Mouse (Mus musculus) CH12.LX (cell line): ENCODE measurements at regions not wholly inside any gene's neighbourhood (a gene's known extent, or its start where the extent isn't known, plus 50 kb on each side); places are given as distances from the start of the nearest gene placed in this dataset.

Source experiments
- DNase-seq: peaks from one replicate; pipeline ENCODE4 v3.0.0-alpha.2; 2013; ENCODE audit errors: extremely low read depth
- H3K27ac ChIP-seq: 2 replicates; pipeline ENCODE4 v1.5.1; 2012; ENCODE audit warnings: low read depth, mild to moderate bottlenecking, control low read depth, moderate library complexity; ENCODE audit not compliant: insufficient read depth
- H3K27me3 ChIP-seq: replicated peaks from 2 replicates; pipeline ENCODE3; 2012; ENCODE audit warnings: inconsistent platforms
- H3K36me3 ChIP-seq, 2 experiments: replicated peaks in 1 of 2; 2 replicates each; pipeline versions ENCODE3 to v1.6.1; 2012; ENCODE audit warnings: inconsistent platforms in 1 of 2, low read length in 1 of 2, mild to moderate bottlenecking in 1 of 2, mixed read lengths in 1 of 2, moderate library complexity in 1 of 2; ENCODE audit not compliant: control insufficient read depth in 1 of 2, insufficient read depth in 1 of 2
- H3K4me1 ChIP-seq, 2 experiments: 2 replicates each; pipeline ENCODE4 v1.6.1; 2012; ENCODE audit warnings: inconsistent platforms in 1 of 2, moderate library complexity in 1 of 2; ENCODE audit not compliant: insufficient read depth in 2 of 2, control insufficient read depth in 1 of 2
- H3K4me2 ChIP-seq: 2 replicates; pipeline ENCODE4 v1.6.1; 2012; ENCODE audit warnings: low read depth, mild to moderate bottlenecking, control low read depth; ENCODE audit not compliant: poor library complexity, insufficient read depth, severe bottlenecking
- H3K4me3 ChIP-seq, 3 experiments: fragments of 150-350 bp in 1 of 3; sonication (generic) in 1 of 3; replicated peaks in 1 of 3; 2 replicates each; pipeline versions ENCODE3 to v1.5.1; 2011 to 2012; ENCODE audit warnings: low read depth in 2 of 3, low read length in 2 of 3, mild to moderate bottlenecking in 2 of 3, moderate library complexity in 2 of 3, control low read depth in 1 of 3, improper control_type of control experiment in 1 of 3, inconsistent platforms in 1 of 3, mixed read lengths in 1 of 3; ENCODE audit not compliant: poor library complexity in 1 of 3
- H3K79me2 ChIP-seq: replicated peaks from 2 replicates; pipeline ENCODE4 v1.6.1; 2012; ENCODE audit warnings: mild to moderate bottlenecking, moderate library complexity; ENCODE audit not compliant: control insufficient read depth, poor library complexity, insufficient read depth, severe bottlenecking; ENCODE audit errors: extremely low read depth
- H3K9ac ChIP-seq: 2 replicates; pipeline ENCODE4 v1.6.1; 2012; ENCODE audit warnings: low read depth, mild to moderate bottlenecking, control low read depth, moderate library complexity; ENCODE audit not compliant: insufficient read depth
- H3K9me3 ChIP-seq: replicated peaks from 2 replicates; pipeline ENCODE3; 2012; ENCODE audit warnings: low read length, inconsistent platforms, mixed read lengths
- E2F4 ChIP-seq: IDR thresholded peaks from 2 replicates; pipeline ENCODE4 v1.6.1; 2011; ENCODE audit warnings: low read depth, low read length, improper control_type of control experiment; ENCODE audit not compliant: insufficient replicate concordance
- ELF1 ChIP-seq: IDR thresholded peaks from 2 replicates; pipeline ENCODE4 v1.6.1; 2014; ENCODE audit warnings: low read depth, mild to moderate bottlenecking, inconsistent platforms, low read length, improper control_type of control experiment
- ETS1 ChIP-seq: conservative IDR thresholded peaks from 2 replicates; pipeline ENCODE4 v1.6.1; 2012; ENCODE audit warnings: low read depth, mild to moderate bottlenecking, inconsistent platforms, low read length, improper control_type of control experiment, moderate library complexity
- IRF4 ChIP-seq: IDR thresholded peaks from 2 replicates; pipeline ENCODE4 v1.6.1; 2014; ENCODE audit warnings: low read depth, mild to moderate bottlenecking, inconsistent platforms, low read length, improper control_type of control experiment
- KAT2A ChIP-seq: IDR thresholded peaks from 2 replicates; pipeline ENCODE4 v1.6.1; 2012; ENCODE audit warnings: low read length, improper control_type of control experiment, inconsistent platforms; ENCODE audit not compliant: insufficient replicate concordance
- MAFK ChIP-seq: IDR thresholded peaks from 2 replicates; pipeline ENCODE4 v1.6.1; 2011; ENCODE audit warnings: low read length, improper control_type of control experiment; ENCODE audit not compliant: insufficient replicate concordance
- MEF2A ChIP-seq: IDR thresholded peaks from 2 replicates; pipeline ENCODE4 v1.6.1; 2014; ENCODE audit warnings: low read depth, mild to moderate bottlenecking, inconsistent platforms, low read length, improper control_type of control experiment, borderline replicate concordance
- MXI1 ChIP-seq: IDR thresholded peaks from 2 replicates; pipeline ENCODE4 v1.6.1; 2011; ENCODE audit warnings: mild to moderate bottlenecking, low read depth, low read length, improper control_type of control experiment
- NELFE ChIP-seq: IDR thresholded peaks from 2 replicates; pipeline ENCODE4 v1.6.1; 2011; ENCODE audit warnings: low read depth, low read length, improper control_type of control experiment
- PAX5 ChIP-seq: IDR thresholded peaks from 2 replicates; pipeline ENCODE4 v1.6.1; 2012; ENCODE audit warnings: low read length, inconsistent platforms, mixed read lengths
- POLR2A ChIP-seq: IDR thresholded peaks from 2 replicates; pipeline ENCODE4 v1.6.1; 2011; ENCODE audit warnings: low read depth, mild to moderate bottlenecking, improper control_type of control experiment, low read length
- SMC3 ChIP-seq: IDR thresholded peaks from 2 replicates; pipeline ENCODE4 v1.6.1; 2011; ENCODE audit warnings: low read depth, low read length, improper control_type of control experiment
- TCF12 ChIP-seq: IDR thresholded peaks from 2 replicates; pipeline ENCODE4 v1.6.1; 2014; ENCODE audit warnings: low read depth, mild to moderate bottlenecking, inconsistent platforms, low read length, improper control_type of control experiment
- UBTF ChIP-seq: IDR thresholded peaks from 2 replicates; pipeline ENCODE4 v1.6.1; 2012; ENCODE audit warnings: low read depth, mild to moderate bottlenecking, inconsistent platforms, low read length, improper control_type of control experiment, moderate library complexity
- USF2 ChIP-seq: conservative IDR thresholded peaks from 2 replicates; pipeline ENCODE4 v1.6.1; 2011; ENCODE audit warnings: low read depth, low read length, improper control_type of control experiment
- ZC3H11A ChIP-seq: IDR thresholded peaks from 2 replicates; pipeline ENCODE4 v1.6.1; 2012; ENCODE audit warnings: low read depth, mild to moderate bottlenecking, inconsistent platforms, low read length, improper control_type of control experiment
- ZKSCAN1 ChIP-seq: IDR thresholded peaks from 2 replicates; pipeline ENCODE4 v1.6.1; 2012; ENCODE audit warnings: low read depth, inconsistent platforms, low read length, improper control_type of control experiment, borderline replicate concordance
- ZMIZ1 ChIP-seq: IDR thresholded peaks from 2 replicates; pipeline ENCODE4 v1.6.1; 2012; ENCODE audit warnings: low read depth, mild to moderate bottlenecking, inconsistent platforms, low read length, improper control_type of control experiment
- ZNF384 ChIP-seq: IDR thresholded peaks from 2 replicates; pipeline ENCODE4 v1.6.1; 2012; ENCODE audit warnings: low read depth, low read length, improper control_type of control experiment, inconsistent platforms
- dilution Hi-C: fragments of 300-500 bp; cut with MboI; formaldehyde crosslinking; loops from 2 replicates; pipeline ENCODE4 v1.14.3; 2020; ENCODE audit warnings: low sequenced_read_pairs; ENCODE audit not compliant: extremely low pct_unique_long_range_greater_than_20kb, extremely low pct_ligation_motif_present
- in situ Hi-C: fragments of 300-500 bp; cut with MboI; formaldehyde crosslinking; loops from 3 replicates; pipeline ENCODE4 v1.14.3; 2019; ENCODE audit warnings: low sequenced_read_pairs, low pct_ligation_motif_present, low pct_unique_long_range_greater_than_20kb, mixed read lengths

DNA sequence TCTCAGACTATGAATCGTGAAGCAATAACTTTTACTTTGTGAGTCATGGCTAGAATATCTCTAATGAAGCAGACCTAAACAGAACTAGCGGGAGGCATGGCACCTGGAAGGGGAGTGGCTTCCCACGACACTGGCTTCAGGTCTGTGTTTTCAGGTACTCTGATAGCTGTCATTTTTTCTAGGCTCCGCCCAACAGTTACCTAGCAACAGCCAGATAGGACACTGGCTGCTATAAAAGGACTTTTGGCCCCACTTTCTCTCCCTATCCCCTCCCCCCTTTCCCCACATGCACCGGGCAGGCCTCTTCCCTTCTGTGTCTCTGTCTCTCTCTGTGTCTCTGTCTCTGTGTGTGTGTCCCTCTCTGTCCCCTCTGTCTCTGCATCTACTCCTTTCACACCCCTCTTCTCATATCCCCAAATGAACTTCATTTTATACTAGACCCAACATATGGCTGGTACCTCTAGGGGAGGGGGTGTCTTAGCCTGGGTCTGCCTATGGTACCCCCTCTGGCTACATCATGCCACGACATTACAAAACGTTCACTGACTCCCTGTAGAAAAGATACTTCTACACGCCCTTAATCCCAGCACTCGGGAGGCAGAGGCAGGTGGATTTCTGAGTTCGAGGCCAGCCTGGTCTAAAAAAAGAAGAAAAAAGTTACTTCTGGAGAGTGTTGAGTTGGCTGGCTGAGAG is 132.3 kb downstream of the Pja2 start:
- Histone ChIP-seq H3K79me2 (no peaks in the 10 kb centered on the region), H3K9me3 (no peaks in the 10 kb centered on the region)

DNA sequence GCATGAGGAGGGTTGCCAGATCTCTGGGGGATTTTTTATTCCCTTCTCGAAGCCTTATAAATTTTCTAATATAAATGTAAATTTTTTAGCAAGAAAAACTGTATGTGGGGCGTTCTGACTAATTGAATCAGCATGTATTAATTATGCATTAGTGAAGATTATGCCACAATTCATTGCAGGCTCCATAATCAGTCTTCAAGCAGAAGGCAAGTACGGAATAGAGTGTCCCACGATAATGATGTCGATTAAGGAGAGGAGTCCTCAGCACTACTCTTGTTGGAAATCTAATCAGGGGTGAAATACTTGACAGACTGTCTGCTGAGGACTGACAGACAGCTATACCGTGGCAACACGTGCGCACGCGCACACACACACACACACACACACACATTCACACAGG is 135.3 kb downstream of the Pja2 start:
- DNase-seq = no peak
- Histone ChIP-seq H3K27ac (no peak overlapping the region), H3K36me3 (no peaks in the 10 kb centered on the region), H3K4me3 (no peak overlapping the region), H3K9ac (no peak overlapping the region), H3K4me2 (no peak overlapping the region), H3K9me3 (no peaks in the 10 kb centered on the region), H3K27me3 (no peaks in the 10 kb centered on the region), H3K4me1 (no peaks in the 10 kb centered on the region), H3K79me2 (no peaks in the 10 kb centered on the region)
- in situ Hi-C loops = no loop called here
- TF ChIP-seq NELFE = no peak
- no peak for TF ChIP-seq ZNF384
- no peak for TF ChIP-seq MXI1
- no peak for TF ChIP-seq ZMIZ1
- no peak for TF ChIP-seq KAT2A
- TF ChIP-seq MEF2A = no peak
- TF ChIP-seq USF2 = no peak
- TF ChIP-seq E2F4 = no peak
- TF ChIP-seq SMC3 = no peak
- TF ChIP-seq POLR2A = no peak
- no peak for TF ChIP-seq ZKSCAN1
- TF ChIP-seq IRF4 = no peak
- no peak for TF ChIP-seq MAFK
- TF ChIP-seq UBTF = no peak
- no peak for TF ChIP-seq ZC3H11A
- no peak for TF ChIP-seq PAX5
- no peak for TF ChIP-seq ETS1
- dilution Hi-C loops = no loop called here

More for the DNA sequence above, 132.3 kb downstream of the Pja2 start:
- in situ Hi-C loops = no loop called here
- Histone ChIP-seq H3K36me3 (no peaks in the 10 kb centered on the region), H3K4me3 (no peak overlapping the region), H3K27me3 (no peaks in the 10 kb centered on the region), H3K27ac (no peak overlapping the region), H3K4me1 (no peaks in the 10 kb centered on the region), H3K4me2 (no peak overlapping the region), H3K9ac (no peak overlapping the region)
- no peak for DNase-seq
- TF ChIP-seq MXI1 (no peak), ELF1 (no peak), TCF12 (no peak)
- dilution Hi-C loops = no loop called here
